Mouse (Mus musculus) bone marrow, adult 2 months (tissue): ENCODE data around the gene Dctn5.

Source experiments
- CTCF ChIP-seq: fragments of 200-500 bp; IDR thresholded peaks from 2 replicates; pipeline ENCODE4 v1.5.1; 2011; ENCODE audit warnings: low read length, control low read depth; ENCODE audit not compliant: control insufficient read depth, insufficient read depth
- POLR2A ChIP-seq: fragments of 200-500 bp; IDR thresholded peaks from 2 replicates; pipeline ENCODE4 v1.6.1; 2011; ENCODE audit warnings: low read depth, mild to moderate bottlenecking, control low read depth, low read length, borderline replicate concordance; ENCODE audit not compliant: control insufficient read depth

DNA sequence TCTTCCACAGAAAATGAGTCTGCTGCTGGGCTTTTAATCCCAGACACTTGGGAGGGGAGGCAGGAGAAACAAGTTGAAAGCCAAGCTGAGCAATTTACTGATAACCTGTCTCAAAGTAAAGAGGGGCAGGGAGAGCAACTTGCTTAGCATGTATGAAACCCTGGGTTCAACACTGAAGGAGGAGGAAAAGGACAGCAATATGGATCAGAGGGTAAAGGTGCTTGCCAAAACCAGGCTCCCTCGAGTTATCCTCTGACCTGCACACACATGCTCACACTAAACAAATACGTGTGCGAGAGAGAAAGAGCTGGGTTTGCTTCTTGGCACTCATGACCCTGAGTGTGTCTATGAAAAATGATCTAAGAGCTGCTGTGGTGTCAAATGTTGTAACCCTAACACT lies 34.8 kb upstream of the Dctn5 start:
- TF ChIP-seq CTCF (no peak), POLR2A (no peak)
